Mouse (Mus musculus): ENCODE data around the gene Rsl1d1. TPM values are rescaled to one million over a fixed set of nuclear protein-coding genes. Genes with fewer than 3 reads are reported as not detected.

Rsl1d1 gene
- total RNA-seq (2023; ENCODE audit: inconsistent age), result 81.8 to 93.4 TPM (median 88.2 TPM) in 4 replicates

DNA sequence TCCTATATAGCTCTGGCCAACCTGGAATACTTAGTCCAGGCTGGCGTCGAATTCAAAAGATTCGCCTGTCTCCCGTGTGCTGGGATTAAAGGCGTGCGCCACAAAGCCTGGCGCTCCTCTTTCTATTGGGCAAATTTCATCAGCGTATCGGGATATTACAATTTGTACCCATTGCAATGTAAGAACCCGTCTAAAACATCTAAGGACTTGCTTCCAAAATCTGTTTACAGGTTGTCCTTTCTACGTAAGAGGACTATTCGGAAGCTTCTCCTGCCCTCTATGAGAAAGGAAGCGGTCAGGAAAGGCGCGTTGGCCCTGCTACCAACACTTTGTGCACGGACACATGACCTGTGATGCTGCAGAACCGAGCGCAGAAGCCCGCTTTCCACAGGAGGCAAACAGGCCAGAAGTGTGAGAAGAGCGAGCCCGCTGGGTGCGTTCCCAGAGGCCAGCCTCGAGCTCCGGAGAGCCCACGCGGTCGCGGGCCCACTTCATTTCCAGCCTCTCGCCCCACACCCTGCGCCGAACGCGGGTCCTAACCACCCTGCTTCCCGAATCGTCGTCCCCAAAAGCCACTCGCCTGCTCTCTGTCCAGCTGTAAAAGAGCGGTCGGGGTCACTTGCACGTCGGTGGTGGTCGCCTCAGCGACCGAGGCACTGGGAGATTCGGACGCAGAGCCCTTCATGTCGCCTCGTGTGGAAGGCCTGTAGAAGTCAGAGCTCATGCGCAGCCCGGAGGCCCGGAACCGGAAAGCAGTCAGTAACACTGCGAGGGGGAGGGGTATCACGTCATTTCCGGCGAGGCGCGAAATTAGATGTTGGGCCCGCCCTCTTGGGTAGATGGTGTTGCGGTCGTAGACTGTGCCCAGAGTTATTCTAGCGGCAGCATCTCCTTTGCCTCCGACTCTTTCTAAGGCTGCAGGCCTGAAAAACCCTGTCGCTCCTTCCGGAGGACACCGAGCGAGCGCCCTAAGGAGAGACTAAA lies at the start of gene Rsl1d1:
Gene Rsl1d1 (minus strand): TSS at position 761 of the 984 bp plus-strand sequence.

GRCm38 (mm10) chr16:11176208-11176883 lies 26.8 kb downstream of the Rsl1d1 start, which contains the start of gene Zc3h7a:
TSS of gene Zc3h7a (minus strand) at chr16:11176393.

Other genes starting within 250 kb of the Rsl1d1 start
- gene Snn, start 142.4 kb downstream of the Rsl1d1 start, total RNA-seq (2023; ENCODE audit: inconsistent age), result 203 to 235 TPM (median 229 TPM) in 4 replicates
- 22.2 to 30.2 TPM (median 27.4 TPM) in 4 replicates for gene Litaf, start 137.2 kb downstream of the Rsl1d1 start, total RNA-seq (2023; ENCODE audit: inconsistent age)
- gene Txndc11, start 68.7 kb downstream of the Rsl1d1 start, total RNA-seq (2023; ENCODE audit: inconsistent age), result 69.3 to 72.6 TPM (median 70.9 TPM) in 4 replicates
- 316 to 335 TPM (median 324 TPM) in 4 replicates for gene Zc3h7a, start 26.9 kb downstream of the Rsl1d1 start, total RNA-seq (2023; ENCODE audit: inconsistent age)
- 73.1 to 74.7 TPM (median 73.6 TPM) in 4 replicates for gene Gspt1, start 51.0 kb upstream of the Rsl1d1 start, total RNA-seq (2023; ENCODE audit: inconsistent age)
- gene Tnfrsf17, start 110.5 kb upstream of the Rsl1d1 start, total RNA-seq (2023; ENCODE audit: inconsistent age), result 0.66 to 0.67 TPM in 2 of 4 replicates, not detected in the others
- 130 to 147 TPM (median 142 TPM) in 4 replicates for gene Snx29, start 119.6 kb upstream of the Rsl1d1 start, total RNA-seq (2023; ENCODE audit: inconsistent age)

All from B cell, adult (primary cell).